Mouse (Mus musculus) limb, embryonic 12.5 days (tissue): ENCODE measurements around the gene Inpp4b. TPM values are rescaled to one million over a fixed set of nuclear protein-coding genes. Genes with fewer than 3 reads are reported as not detected.
A peak's percentile ranks its signal among the peaks of the same experiment; 100 is the strongest.

ENCODE experiments used
- ATAC-seq: fragments of 200-750 bp; cut with Nextera tagmentation; 2 replicates; pipeline ENCODE4 v1.8.0; 2017; ENCODE audit warnings: low read depth, moderate TSS enrichment; ENCODE audit not compliant: insufficient number of reproducible peaks, insufficient read depth, low FRiP score, low TSS enrichment
- H3K27ac ChIP-seq: fragments of 300-500 bp; sonication (generic); 2 replicates; pipeline ENCODE4 v1.5.1; 2016; ENCODE audit warnings: mild to moderate bottlenecking, moderate library complexity
- H3K27me3 ChIP-seq: fragments of 300-500 bp; sonication (generic); 2 replicates; pipeline ENCODE4 v1.6.1; 2016; ENCODE audit warnings: mild to moderate bottlenecking, moderate library complexity
- H3K36me3 ChIP-seq: fragments of 300-500 bp; sonication (generic); 2 replicates; pipeline ENCODE4 v1.6.1; 2016; ENCODE audit warnings: mild to moderate bottlenecking, moderate library complexity
- H3K4me1 ChIP-seq: fragments of 300-500 bp; sonication (generic); replicated peaks from 2 replicates; pipeline ENCODE4 v1.6.1; 2016
- H3K4me2 ChIP-seq: fragments of 300-500 bp; sonication (generic); 2 replicates; pipeline ENCODE4 v1.6.1; 2016; ENCODE audit warnings: mild to moderate bottlenecking, moderate library complexity
- H3K4me3 ChIP-seq: fragments of 300-500 bp; sonication (generic); replicated peaks from 2 replicates; pipeline ENCODE4 v1.5.1; 2016; ENCODE audit warnings: mild to moderate bottlenecking
- H3K9ac ChIP-seq: fragments of 300-500 bp; sonication (generic); replicated peaks from 2 replicates; pipeline ENCODE4 v1.6.1; 2016; ENCODE audit warnings: mild to moderate bottlenecking, moderate library complexity
- H3K9me3 ChIP-seq: fragments of 300-500 bp; sonication (generic); 2 replicates; pipeline ENCODE4 v1.6.1; 2016; ENCODE audit warnings: mild to moderate bottlenecking, moderate library complexity
- WGBS: fragments of 180-500 bp; shearing (Covaris S2); methylation state at CpG from one replicate; pipeline ENCODE4 v1.1.7; 2016; 5-methylcytosine and 5-hydroxymethylcytosine counted together
- polyA plus RNA-seq: library from polyadenylated mRNA; unstranded; fragments of >200 nt; fragmentation: Nextera tagmentation; extraction: Ambion mirVana; gene quantifications from 2 replicates; pipeline ENCODE4 v1.2.1, GENCODE M21; 2016

The Inpp4b gene
- polyA plus RNA-seq, 1 experiment from 2014 or later, result 15.7 TPM

DNA sequence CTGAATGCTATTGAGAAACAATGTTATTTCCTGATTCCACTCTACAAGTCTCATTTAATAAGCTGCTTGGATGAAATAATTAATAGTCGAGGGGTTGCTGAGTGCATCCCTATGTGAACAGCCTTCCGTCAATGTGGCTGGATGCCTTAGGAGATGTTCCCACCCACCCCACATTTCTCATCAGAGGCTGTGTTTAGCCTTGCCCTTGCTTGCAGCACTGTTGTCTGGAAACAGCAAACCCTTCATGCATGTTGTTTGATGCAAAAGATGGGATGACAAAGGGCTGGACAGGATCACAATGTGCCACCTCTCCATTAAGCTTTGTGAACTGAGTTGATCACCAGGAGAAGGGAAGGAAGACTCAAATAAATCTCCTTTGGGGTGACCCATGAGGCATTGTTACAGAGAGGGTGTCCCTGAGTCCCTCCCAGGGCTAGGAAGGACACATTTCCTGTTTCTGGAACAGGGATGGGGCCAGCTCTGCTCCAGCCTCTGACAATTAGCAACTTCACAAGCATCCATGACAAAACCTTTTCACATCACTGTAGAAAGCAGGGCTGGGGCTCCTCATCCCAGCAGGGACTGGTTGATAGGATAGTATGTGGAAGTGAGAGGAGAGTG lies 239.6 kb downstream of the Inpp4b start:
- ATAC-seq, result no peak
- 89% methylated on average over 2 of the region's 2 CpGs for WGBS
- H3K9me3 ChIP-seq, result no peaks in the 10 kb centered on the region

DNA sequence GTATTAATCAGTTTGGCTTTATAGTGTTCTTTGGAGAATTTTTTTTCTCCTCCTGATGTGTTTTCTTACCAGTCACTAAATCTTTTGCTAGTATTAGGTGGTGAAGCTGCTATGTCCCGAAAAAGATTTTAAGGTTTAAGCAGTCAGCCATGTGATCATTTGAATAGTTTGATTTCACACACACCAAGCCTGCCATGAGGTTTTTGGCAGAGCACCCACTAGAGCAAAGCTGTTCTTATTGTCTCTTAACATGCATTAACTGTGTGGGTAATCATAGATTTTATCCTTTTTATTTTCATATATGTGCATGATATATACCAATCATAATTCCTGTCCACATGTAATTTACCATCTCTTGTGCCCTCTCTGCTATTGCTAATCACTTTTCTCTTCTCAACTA lies 240.6 kb downstream of the Inpp4b start:
- Histone ChIP-seq H3K36me3 (no peaks in the 10 kb centered on the region), H3K4me3 (no peak overlapping the region), H3K4me2 (no peak overlapping the region), H3K4me1 (peaks cover 11% of the 10 kb centered on the region; the same call in 1 of the 2 replicates), H3K9ac (no peak overlapping the region), H3K9me3 (no peaks in the 10 kb centered on the region), H3K27ac (no peak overlapping the region), H3K27me3 (no peaks in the 10 kb centered on the region)
- no peak for ATAC-seq
- WGBS, result 61% methylated on average over 1 of the region's 1 CpGs

More for the DNA sequence above, 239.6 kb downstream of the Inpp4b start:
- Histone ChIP-seq H3K4me1 (peaks cover 11% of the 10 kb centered on the region; the same call in 1 of the 2 replicates), H3K27me3 (no peaks in the 10 kb centered on the region), H3K4me2 (no peak overlapping the region), H3K36me3 (no peaks in the 10 kb centered on the region), H3K9ac (no peak overlapping the region), H3K4me3 (no peak overlapping the region), H3K27ac (no peak overlapping the region)

GRCm38 (mm10) chr8:81586783-81587182 lies 244.4 kb downstream of the Inpp4b start:
- WGBS, result 83% methylated on average over 5 of the region's 5 CpGs
- Histone ChIP-seq H3K9ac (no peak overlapping the region), H3K9me3 (no peaks in the 10 kb centered on the region), H3K27me3 (no peaks in the 10 kb centered on the region), H3K27ac (no peak overlapping the region), H3K4me3 (no peak overlapping the region), H3K4me1 (no peaks in the 10 kb centered on the region), H3K36me3 (no peaks in the 10 kb centered on the region), H3K4me2 (no peak overlapping the region)
- ATAC-seq, result no peak

DNA sequence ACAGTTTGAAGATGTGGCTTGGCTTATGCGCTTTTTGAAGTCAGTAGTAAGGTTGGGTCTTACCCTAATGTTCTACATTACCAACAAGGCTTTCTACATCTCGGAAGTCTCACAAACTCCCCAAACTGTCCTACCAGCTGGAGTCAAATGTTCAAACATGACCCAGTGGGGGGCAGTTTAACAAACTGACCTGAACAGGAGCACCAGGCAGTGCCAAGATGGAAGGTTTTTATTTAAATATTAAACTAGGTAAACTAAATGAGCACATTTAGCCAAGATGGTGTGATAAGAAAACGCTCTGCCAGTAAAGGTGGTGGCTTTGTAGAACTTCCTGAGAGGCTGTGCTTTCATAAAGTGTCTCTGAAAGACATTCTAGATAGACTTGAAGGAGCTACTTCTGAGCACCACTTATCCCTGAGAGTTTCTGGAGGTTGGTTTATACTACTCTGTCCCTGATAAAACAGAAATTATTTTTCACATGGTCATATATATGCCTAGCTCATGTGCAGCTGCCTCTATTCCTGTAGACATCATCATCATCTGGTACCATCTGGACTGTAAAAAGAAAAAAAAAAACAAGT lies 251.9 kb downstream of the Inpp4b start:
- Histone ChIP-seq H3K27me3 (no peaks in the 10 kb centered on the region), H3K9ac (no peak overlapping the region), H3K4me1 (no peaks in the 10 kb centered on the region), H3K4me3 (no peak overlapping the region), H3K36me3 (no peaks in the 10 kb centered on the region), H3K27ac (no peak overlapping the region), H3K4me2 (no peak overlapping the region), H3K9me3 (no peaks in the 10 kb centered on the region)
- 93% methylated on average over 3 of the region's 3 CpGs for WGBS
- ATAC-seq, result no peak

DNA sequence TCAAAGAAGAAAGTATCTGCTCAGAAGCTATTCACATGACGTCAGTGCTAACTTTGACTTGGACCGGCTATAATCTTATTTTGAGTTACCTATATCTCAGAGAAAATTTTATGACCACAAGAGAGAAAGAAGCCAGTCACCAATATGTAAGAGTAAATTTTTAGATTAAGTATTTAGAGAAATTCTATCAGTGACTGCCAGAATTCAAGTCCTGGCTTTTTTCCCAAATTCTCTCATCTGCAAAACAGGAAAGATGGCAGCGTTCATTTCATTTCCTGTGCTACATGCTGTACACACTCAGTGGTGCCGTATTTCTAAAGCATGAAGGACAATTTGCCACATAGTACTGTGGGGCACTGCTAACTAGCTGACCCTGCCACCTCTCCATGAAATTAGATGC lies 256.9 kb downstream of the Inpp4b start:
- Histone ChIP-seq H3K4me1 (no peaks in the 10 kb centered on the region), H3K4me2 (no peak overlapping the region), H3K4me3 (no peak overlapping the region), H3K9ac (no peak overlapping the region), H3K36me3 (no peaks in the 10 kb centered on the region), H3K9me3 (no peaks in the 10 kb centered on the region), H3K27me3 (no peaks in the 10 kb centered on the region), H3K27ac (no peak overlapping the region)
- WGBS, result 73% methylated on average over 4 of the region's 4 CpGs
- ATAC-seq, result no peak

DNA sequence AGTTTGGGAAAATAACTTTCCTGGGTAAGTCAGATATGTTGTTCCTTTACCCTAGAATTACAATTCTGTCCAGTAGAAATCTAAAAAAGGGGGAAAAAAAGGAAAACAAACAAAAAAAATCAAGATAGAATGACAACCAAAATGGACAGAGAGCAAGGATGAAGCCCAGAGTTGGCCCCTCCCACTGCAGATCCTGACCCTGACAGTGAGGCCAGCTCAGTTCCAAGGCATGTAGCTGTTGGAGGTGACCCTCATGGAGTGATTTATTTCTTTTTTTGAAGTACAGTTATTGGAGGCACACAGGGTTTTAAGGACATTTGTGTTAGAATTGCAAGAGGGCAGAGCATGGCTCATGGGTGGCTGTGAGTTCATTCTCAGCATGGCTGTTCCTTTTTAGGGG lies 258.8 kb downstream of the Inpp4b start:
- no peaks in the 10 kb centered on the region for H3K36me3 ChIP-seq
- H3K4me2 ChIP-seq, result no peak overlapping the region
- H3K9ac ChIP-seq, result no peak overlapping the region
- no peaks in the 10 kb centered on the region for H3K27me3 ChIP-seq
- no peak overlapping the region for H3K27ac ChIP-seq
- H3K9me3 ChIP-seq, result no peaks in the 10 kb centered on the region
- no peak overlapping the region for H3K4me3 ChIP-seq
- ATAC-seq, result no peak
- H3K4me1 ChIP-seq, result no peaks in the 10 kb centered on the region

DNA sequence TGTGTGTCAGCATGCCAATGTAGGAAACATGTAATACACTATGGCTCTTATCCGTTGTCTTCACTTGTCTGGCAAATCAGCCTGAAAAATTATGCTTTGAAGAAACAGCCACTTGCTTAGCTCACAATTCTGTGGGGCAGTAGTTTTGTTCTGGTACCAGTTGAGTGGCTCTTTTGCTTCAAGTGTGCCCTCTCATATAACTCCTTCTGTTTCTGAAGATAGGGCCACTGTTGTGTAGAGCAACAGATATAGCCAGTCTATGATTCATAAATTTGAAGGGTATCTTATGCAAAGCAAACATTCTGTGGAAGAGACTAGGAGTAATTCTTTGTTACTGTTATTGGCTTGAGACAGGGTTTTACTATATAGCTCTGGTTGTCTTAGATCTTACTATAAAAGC lies 265.7 kb downstream of the Inpp4b start:
- WGBS, result 89% methylated on average over 1 of the region's 1 CpGs
- H3K9ac ChIP-seq, result no peak overlapping the region
- no peak for ATAC-seq

DNA sequence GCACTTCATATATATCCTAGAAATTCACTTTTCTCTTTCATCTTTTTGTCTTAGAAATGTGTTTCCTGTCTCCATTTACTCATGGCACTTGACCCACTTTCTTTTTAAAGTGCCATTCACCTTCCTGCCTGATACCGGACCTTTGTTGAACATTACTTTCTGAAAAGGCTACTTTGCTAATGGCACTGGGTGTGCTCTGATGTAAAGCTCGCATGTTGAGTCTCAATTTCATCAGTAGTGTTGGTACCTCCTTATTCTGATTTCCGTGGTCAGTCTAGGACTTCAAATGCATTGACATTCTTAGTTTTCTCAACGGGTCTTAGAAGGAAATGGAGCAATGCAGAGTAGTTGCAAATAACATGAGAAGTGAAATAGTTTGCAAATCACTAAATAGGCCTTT lies 266.7 kb downstream of the Inpp4b start:
- ATAC-seq, result no peak

More for the DNA sequence above, 265.7 kb downstream of the Inpp4b start:
- H3K27ac ChIP-seq, result no peak overlapping the region
- no peaks in the 10 kb centered on the region for H3K4me1 ChIP-seq
- no peaks in the 10 kb centered on the region for H3K9me3 ChIP-seq
- 0 out of 2 replicates have a peak, but pooled peaks cover 3% of the 10 kb centered on the region for H3K27me3 ChIP-seq
- no peak overlapping the region for H3K4me2 ChIP-seq
- H3K4me3 ChIP-seq, result no peak overlapping the region
- no peaks in the 10 kb centered on the region for H3K36me3 ChIP-seq

DNA sequence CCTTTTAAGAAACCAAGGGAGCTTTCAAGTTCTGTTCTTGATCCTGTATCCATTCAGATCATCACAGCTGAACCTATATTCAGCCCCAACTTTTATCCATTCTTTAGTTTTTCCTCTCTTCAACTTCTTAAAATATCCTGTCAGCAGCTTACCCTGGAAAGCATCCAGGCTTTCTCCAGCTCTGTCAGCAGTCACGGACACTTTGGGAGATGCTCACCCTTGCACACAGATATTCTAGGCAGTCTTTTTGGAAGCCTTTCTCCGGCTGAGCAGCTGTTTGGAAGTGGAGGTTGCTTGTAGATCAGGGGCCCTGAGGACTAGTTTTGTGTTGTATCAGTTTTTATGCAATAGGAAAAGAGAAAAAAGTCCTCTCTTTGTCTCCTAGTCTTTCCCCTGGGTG lies 270.3 kb downstream of the Inpp4b start:
- Histone ChIP-seq H3K27ac (no peak overlapping the region), H3K27me3 (0 out of 2 replicates have a peak, but pooled peaks cover 3% of the 10 kb centered on the region), H3K4me1 (peaks cover 8% of the 10 kb centered on the region), H3K36me3 (no peaks in the 10 kb centered on the region), H3K4me2 (no peak overlapping the region), H3K4me3 (no peak overlapping the region), H3K9me3 (no peaks in the 10 kb centered on the region), H3K9ac (no peak overlapping the region)
- ATAC-seq, result no peak
- WGBS, result 83% methylated on average over 2 of the region's 2 CpGs

More for the DNA sequence above, 266.7 kb downstream of the Inpp4b start:
- H3K9ac ChIP-seq, result no peak overlapping the region
- no peak overlapping the region for H3K27ac ChIP-seq
- no peaks in the 10 kb centered on the region for H3K36me3 ChIP-seq
- no peak overlapping the region for H3K4me2 ChIP-seq
- no peak overlapping the region for H3K4me3 ChIP-seq
- H3K4me1 ChIP-seq, result no peaks in the 10 kb centered on the region
- 0 out of 2 replicates have a peak, but pooled peaks cover 3% of the 10 kb centered on the region for H3K27me3 ChIP-seq
- no peaks in the 10 kb centered on the region for H3K9me3 ChIP-seq
- WGBS, result 86% methylated on average over 4 of the region's 4 CpGs

GRCm38 (mm10) chr8:81614135-81614534 lies 271.8 kb downstream of the Inpp4b start:
- H3K9me3 ChIP-seq, result no peaks in the 10 kb centered on the region
- H3K27me3 ChIP-seq, result 0 out of 2 replicates have a peak, but pooled peaks cover 3% of the 10 kb centered on the region
- ATAC-seq, result 0 out of 2 replicates have a peak, but pooled peaks have one; percentile 6
- H3K36me3 ChIP-seq, result no peaks in the 10 kb centered on the region
- WGBS, result 61% methylated on average over 1 of the region's 1 CpGs
- H3K4me2 ChIP-seq, result no peak overlapping the region
- H3K27ac ChIP-seq, result no peak overlapping the region
- no peak overlapping the region for H3K9ac ChIP-seq
- H3K4me1 ChIP-seq, result peaks cover 8% of the 10 kb centered on the region
- no peak overlapping the region for H3K4me3 ChIP-seq

DNA sequence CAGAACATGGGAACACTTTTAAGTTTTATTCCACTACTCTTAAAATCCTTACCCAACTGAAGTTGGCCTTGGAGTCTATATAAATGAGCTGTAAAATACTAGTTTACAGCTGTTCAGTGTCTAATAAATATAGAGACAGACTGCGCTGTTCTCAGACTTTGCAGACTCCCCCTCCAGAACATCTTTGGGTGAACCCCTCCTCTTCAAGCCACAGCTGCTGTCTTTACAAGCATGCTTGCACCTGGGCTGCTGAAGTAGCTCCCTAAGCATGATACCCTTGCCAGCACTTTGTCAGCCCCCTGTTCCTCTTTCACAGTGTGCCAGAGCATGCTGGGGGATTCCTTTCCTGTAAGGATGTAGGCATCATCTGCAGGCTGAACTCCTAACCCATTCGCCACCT lies 272.2 kb downstream of the Inpp4b start:
- WGBS, result 59% methylated on average over 2 of the region's 2 CpGs
- H3K4me2 ChIP-seq, result no peak overlapping the region
- 0 out of 2 replicates have a peak, but pooled peaks cover 3% of the 10 kb centered on the region for H3K27me3 ChIP-seq
- no peaks in the 10 kb centered on the region for H3K36me3 ChIP-seq
- no peak overlapping the region for H3K4me3 ChIP-seq
- H3K9ac ChIP-seq, result no peak overlapping the region
- H3K9me3 ChIP-seq, result no peaks in the 10 kb centered on the region
- peaks cover 8% of the 10 kb centered on the region for H3K4me1 ChIP-seq
- no peak overlapping the region for H3K27ac ChIP-seq
- peak; percentile 73 for ATAC-seq

DNA sequence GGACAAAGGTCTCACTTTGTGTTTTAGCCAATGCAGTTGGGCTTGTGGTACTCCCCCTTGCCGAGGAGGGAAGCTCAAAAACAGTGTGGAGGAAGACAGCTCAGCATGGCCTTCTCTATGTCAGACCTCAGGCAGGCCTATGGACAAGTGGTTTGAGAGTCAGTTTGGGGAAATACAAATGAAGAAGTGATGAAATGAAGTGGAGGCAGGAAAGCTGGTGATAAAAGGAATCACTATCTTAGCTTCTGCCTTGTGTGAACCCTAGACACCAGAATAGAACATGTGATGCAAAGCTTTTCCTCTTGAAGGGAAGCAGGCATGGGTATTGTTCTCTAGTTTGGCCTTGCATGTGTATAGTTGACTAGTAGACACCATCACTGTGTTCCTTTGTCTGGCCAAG lies 273.2 kb downstream of the Inpp4b start:
- 70% methylated on average over 1 of the region's 1 CpGs for WGBS
- 0 out of 2 replicates have a peak, but pooled peaks cover 3% of the 10 kb centered on the region for H3K27me3 ChIP-seq
- H3K4me2 ChIP-seq, result no peak overlapping the region
- no peak for ATAC-seq
- H3K27ac ChIP-seq, result no peak overlapping the region
- H3K36me3 ChIP-seq, result no peaks in the 10 kb centered on the region
- H3K9me3 ChIP-seq, result no peaks in the 10 kb centered on the region
- H3K9ac ChIP-seq, result no peak overlapping the region
- H3K4me1 ChIP-seq, result peaks cover 8% of the 10 kb centered on the region
- H3K4me3 ChIP-seq, result no peak overlapping the region
